Comparison of ENCODE assay signal across 3 mouse cellular contexts in genomic region chr12:77086931-77087330, GRCm38 (mm10).
DNase-seq lines count a peak whose midpoint lies in the region; TF ChIP-seq lines count a peak whose summit lies in the region.
"Not testable (repeated sequence)": the region's sequence is repeated elsewhere in the genome, so short reads cannot be mapped to it uniquely, and the experiment has no call there.

No protein-coding gene starts in this region.

- H3K4me1 ChIP-seq in CH12.LX (ENCODE audit: control insufficient read depth in 1 of 2, insufficient read depth in 2 of 2) (peaks cover 18 to 69% of the 10 kb centered on the region in 2 experiments), MEL (ENCODE audit: control insufficient read depth in 1 of 2, insufficient read depth in 2 of 2, low read length in 2 of 2) (peaks cover 56 to 64% of the 10 kb centered on the region in 2 experiments)

- not testable (repeated sequence) for TF ChIP-seq RAD21 in CH12.LX (IDR thresholded peaks at IDR 0.05; ENCODE audit: low read depth, low read length); MEL (IDR thresholded peaks at IDR 0.05; ENCODE audit: low read depth, low read length)

- H3K79me2 ChIP-seq in CH12.LX (replicated peaks; ENCODE audit: control insufficient read depth, extremely low read depth, insufficient read depth, poor library complexity, severe bottlenecking); MEL (ENCODE audit: control insufficient read depth, insufficient read depth, low read length, poor library complexity): not testable (repeated sequence)

- not testable (repeated sequence) for H3K27ac ChIP-seq in CH12.LX (ENCODE audit: insufficient read depth, low read depth)
- H3K27ac ChIP-seq in MEL (ENCODE audit: control insufficient read depth, low read depth, low read length): peak overlapping the region; percentile 92

- not testable (repeated sequence) for H3K36me3 ChIP-seq in CH12.LX (replicated peaks in 1 of 2; ENCODE audit: control insufficient read depth in 1 of 2, insufficient read depth in 1 of 2, low read length in 1 of 2)
- H3K36me3 ChIP-seq in MEL (ENCODE audit: control insufficient read depth in 1 of 2, insufficient read depth in 2 of 2, low read length in 2 of 2): peaks cover 0 to 78% of the 10 kb centered on the region in 2 experiments; a peak in 2 of 4 replicates

- H3K9ac ChIP-seq in CH12.LX (ENCODE audit: insufficient read depth, low read depth): not testable (repeated sequence)
- H3K9ac ChIP-seq in MEL (ENCODE audit: control insufficient read depth, low read depth, low read length, poor library complexity, severe bottlenecking): peak overlapping the region; percentile 82

- DNase-seq in CH12.LX (ENCODE audit: extremely low read depth): not testable (repeated sequence)
- peak; percentile 75 for DNase-seq in MEL (ENCODE audit: low read depth, low spot score)
- peak; percentile 14 for DNase-seq in heart, adult 11 months

- H3K4me3 ChIP-seq in CH12.LX (replicated peaks in 1 of 3; ENCODE audit: low read depth in 2 of 3, low read length in 2 of 3, poor library complexity in 1 of 3): not testable (repeated sequence)
- peak overlapping the region in 1 of 2 experiments; percentile 58; a peak in 2 of 4 replicates for H3K4me3 ChIP-seq in MEL (ENCODE audit: control insufficient read depth in 1 of 2, insufficient read depth in 1 of 2, low read depth in 2 of 2, low read length in 2 of 2)

- dilution Hi-C loops in CH12.LX (cut with MboI; ENCODE audit: extremely low pct_ligation_motif_present, extremely low pct_unique_long_range_greater_than_20kb, low sequenced_read_pairs): not testable (repeated sequence)

- H3K27me3 ChIP-seq in CH12.LX (replicated peaks); MEL (ENCODE audit: control insufficient read depth in 1 of 2, insufficient read depth in 2 of 2, low read length in 2 of 2): not testable (repeated sequence)

- not testable (repeated sequence) for TF ChIP-seq CTCF in CH12.LX (conservative IDR thresholded peaks at IDR 0.05 in 1 of 2, IDR thresholded peaks at IDR 0.05 in 1 of 2; ENCODE audit: low read depth in 2 of 2, low read length in 2 of 2); MEL (IDR thresholded peaks at IDR 0.05 in 2 of 3, conservative IDR thresholded peaks at IDR 0.05 in 1 of 3; ENCODE audit: control insufficient read depth in 1 of 3, insufficient read depth in 1 of 3, low read depth in 2 of 3, low read length in 3 of 3, poor library complexity in 1 of 3, severe bottlenecking in 1 of 3)

- TF ChIP-seq POLR2A in CH12.LX (IDR thresholded peaks at IDR 0.05; ENCODE audit: low read depth, low read length): not testable (repeated sequence)
- TF ChIP-seq POLR2A in MEL (IDR thresholded peaks at IDR 0.05; ENCODE audit: control insufficient read depth in 1 of 2, insufficient read depth in 1 of 2, low read depth in 1 of 2, low read length in 2 of 2, poor library complexity in 1 of 2): peak in 1 of 2 experiments; percentile 53; a peak in 1 of 4 replicates

- in situ Hi-C loops in CH12.LX (cut with MboI; ENCODE audit: low pct_ligation_motif_present, low pct_unique_long_range_greater_than_20kb, low sequenced_read_pairs): not testable (repeated sequence)

- TF ChIP-seq EP300 in CH12.LX (IDR thresholded peaks at IDR 0.05; ENCODE audit: low read length); MEL (IDR thresholded peaks at IDR 0.05; ENCODE audit: low read depth in 1 of 2, low read length in 2 of 2): not testable (repeated sequence)

- H3K9me3 ChIP-seq in CH12.LX (replicated peaks; ENCODE audit: low read length); MEL (replicated peaks; ENCODE audit: insufficient read depth, low read length): not testable (repeated sequence)

- H3K4me2 ChIP-seq in CH12.LX (ENCODE audit: insufficient read depth, low read depth, poor library complexity, severe bottlenecking): not testable (repeated sequence)

TF ChIP-seq in CH12.LX, 34 proteins besides CTCF, POLR2A, EP300 and RAD21:
- peak; percentile 21; the same call in 1 of the 2 replicates for TF ChIP-seq ZNF384 (IDR thresholded peaks at IDR 0.05; ENCODE audit: low read depth, low read length)

TF ChIP-seq in MEL, 35 proteins besides CTCF, POLR2A, EP300 and RAD21:
- peak; percentile 89 for TF ChIP-seq TBP (IDR thresholded peaks at IDR 0.05; ENCODE audit: low read depth, low read length)
